Mouse (Mus musculus): Measurements from ENCODE around the gene Taar9.
"Not testable (repeated sequence)": the region's sequence is repeated elsewhere in the genome, so short reads cannot be mapped to it uniquely, and the experiment has no call there.

Taar9 gene

DNA sequence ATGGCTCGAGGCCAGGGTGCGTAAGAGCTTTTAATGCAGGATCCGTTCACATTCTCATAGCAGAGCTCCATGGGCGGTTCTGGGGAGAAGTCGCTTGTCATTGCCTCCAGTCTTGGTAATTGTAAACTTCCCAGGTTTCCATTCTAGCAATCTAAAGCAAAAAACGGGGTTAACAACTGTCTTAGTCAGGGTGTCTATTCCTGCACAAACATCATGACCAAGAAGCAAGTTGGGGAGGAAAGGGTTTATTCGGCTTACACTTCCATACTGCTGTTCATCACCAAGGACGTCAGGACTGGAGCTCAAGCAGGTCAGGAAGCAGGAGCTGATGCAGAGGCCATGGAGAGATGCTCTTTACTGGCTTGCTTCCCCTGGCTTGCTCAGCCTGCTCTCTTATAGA, at the start of gene Taar9:
Gene Taar9, minus strand, starts transcription at position 101 of the 400 bp plus-strand sequence.
- DNase-seq (ENCODE audit: low read depth, low spot score), result not testable (repeated sequence)

DNA sequence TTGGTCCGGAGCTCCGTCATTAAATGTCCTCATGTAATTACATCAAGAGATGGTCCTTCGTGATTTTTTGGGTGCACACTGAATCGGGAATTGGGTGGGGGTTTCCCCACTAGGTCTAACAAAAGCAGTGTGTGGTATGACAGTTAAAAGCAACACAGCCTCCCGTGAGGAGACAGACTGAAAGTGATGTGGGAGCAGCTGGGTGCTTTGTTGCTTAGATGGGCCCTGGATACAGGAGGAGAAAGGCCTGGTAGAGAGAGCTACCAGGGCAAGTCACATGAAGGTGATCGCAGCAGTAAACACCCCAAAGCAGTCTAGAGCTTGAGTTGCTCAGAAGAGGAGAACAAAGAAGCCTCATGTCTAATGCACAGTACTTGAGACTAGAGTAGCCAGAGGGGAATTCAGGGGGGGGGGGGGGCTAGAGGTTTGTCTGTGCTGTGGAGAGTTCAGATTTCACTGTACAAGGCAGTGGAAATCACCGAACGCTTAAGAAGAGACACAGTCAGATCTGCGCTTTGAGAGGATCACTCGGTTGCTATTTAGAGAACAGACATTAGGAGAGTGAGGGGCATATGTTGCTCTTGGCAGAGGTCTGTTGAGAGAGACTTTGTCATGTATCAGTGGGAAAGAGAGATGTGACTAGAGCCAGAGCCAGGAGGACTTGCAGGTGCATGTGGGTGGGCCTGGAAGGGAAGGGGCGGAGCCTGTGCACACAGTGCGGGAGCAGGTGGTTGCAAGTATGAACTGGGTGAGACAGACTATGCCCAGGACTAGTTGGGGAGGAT, 49.3 kb upstream of the Taar9 start:
- no peak for DNase-seq (ENCODE audit: low read depth, low spot score)

DNA sequence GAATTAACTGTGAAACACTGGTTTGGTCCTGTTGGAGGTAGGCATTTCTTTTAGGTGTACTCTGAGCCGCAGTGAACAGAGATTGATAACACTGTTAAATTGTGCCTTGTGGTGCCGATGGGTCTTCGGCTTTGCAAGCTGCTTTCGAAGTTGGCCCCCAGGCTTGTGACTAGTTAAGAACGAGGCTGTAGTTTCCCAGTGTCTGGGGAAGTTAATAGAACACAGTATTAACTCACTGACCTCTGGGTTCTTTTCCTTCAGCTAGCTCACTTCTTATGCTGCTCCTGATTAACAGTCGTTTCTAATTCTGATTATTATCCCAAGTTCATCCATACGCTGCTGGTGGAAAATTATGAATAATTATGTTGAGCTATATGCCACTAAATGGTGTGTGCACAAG, 40.8 kb upstream of the Taar9 start:
- no peak for DNase-seq (ENCODE audit: low read depth, low spot score)

DNA sequence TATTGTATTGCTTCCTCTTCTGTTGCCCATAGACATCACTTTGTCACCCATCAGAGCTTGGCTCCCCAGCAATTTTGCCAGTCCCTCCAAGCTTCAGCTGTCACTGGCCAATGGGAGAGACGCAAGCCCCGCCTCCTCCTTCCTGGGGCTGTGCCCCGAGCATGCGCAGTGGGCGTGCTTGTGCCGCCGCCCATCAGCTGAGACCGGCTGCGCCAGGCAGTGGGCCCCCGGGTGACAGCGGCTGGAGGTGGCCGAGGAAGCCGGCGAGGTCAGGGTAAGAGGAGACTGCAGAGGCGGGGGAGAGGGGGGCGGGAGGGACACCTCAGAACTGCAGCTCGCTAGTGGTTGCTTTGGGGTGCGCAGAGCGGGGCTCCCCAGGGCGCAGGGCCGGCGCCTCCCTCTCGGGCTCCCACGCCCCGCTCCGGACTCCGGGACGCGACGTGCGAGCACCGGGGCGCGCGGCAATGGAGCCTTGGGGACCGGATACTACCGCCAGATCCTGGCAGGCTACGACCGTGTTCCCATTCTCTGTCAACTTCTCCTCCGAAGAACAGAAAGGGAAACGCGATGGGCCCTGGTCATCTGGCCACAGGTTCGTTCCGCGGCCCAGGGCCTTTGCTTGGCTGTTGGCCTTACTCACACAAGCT, 39.9 kb upstream of the Taar9 start, which contains the start of gene Stx7:
Gene Stx7, plus strand, starts transcription at position 168 of the 647 bp plus-strand sequence.
- DNase-seq (ENCODE audit: low read depth, low spot score), result peak; percentile 83

DNA sequence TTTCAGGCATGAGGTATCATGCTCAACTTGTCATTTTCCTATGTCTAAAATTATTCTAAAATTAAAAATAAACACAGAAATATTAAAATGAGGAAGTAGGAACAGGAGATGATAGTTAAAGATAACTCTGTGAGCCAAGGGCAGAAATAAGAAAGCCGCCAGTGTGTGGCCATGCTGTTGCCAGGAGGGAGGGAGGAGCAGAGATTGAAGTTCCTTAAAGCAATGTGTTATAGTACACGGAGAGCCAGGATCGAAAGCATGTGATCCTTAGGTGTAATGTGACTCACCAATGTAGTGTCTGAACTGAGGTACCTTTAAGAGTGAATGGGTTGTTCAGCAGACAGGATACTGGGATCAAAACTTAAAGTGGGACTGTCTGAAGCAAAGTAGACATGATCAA, 33.4 kb upstream of the Taar9 start:
- no peak for DNase-seq (ENCODE audit: low read depth, low spot score)

DNA sequence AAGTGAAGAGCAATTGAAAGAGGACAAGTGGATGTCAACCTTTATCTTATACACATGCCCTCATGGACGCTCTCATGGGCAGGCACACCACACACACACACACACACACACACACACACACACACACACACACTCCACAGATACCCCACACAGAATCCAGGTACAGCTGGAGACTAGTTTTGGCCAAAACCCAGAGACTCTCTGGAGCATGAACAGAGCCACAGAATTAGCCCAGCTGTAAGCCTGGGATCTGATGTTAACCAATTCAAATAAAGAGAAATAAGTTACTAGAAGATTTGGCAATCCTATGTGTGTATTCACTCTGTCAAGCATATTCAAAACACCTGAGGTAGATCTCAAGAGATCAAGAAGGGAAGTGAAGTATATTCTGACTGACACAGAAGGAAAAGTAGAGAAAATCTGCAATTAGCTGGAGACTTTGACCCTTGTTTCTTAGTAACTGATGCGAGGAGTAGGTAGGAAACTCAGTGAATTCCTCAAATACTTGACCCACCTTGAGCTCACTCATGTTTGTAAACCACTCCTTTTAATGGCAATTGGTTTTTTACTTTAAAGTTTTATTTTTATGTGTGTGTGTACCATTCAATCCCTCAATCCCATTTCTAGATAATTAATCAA, 29.4 kb upstream of the Taar9 start:
- no peak for DNase-seq (ENCODE audit: low read depth, low spot score)

DNA sequence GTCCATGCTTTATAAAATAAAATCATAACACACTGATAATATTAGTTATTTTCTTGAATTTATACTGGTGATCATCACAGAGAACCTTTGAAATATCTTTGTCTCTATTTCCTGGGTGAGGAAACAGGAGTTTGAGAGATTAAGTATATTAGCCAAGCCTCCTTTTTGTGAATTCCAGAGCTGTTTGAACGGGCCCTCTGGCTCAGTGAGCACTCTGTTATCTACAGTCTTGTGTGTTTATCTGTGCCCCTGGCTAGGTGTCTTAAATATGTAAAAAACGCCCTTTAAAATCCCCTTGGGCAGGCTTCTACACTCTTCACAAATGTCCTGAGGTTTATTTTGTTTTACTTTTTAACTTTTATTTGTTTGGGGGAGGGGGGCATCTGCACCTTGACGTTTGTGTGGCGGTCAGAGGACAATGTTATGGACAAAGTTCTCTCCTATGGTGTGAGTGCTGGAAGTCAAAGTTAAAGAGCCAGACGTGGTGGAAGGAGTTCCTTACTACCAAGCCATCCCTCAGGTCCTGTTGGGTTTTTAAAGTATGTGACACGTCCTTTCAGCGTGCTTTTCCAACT, 24.8 kb upstream of the Taar9 start:
- no peak for DNase-seq (ENCODE audit: low read depth, low spot score)

DNA sequence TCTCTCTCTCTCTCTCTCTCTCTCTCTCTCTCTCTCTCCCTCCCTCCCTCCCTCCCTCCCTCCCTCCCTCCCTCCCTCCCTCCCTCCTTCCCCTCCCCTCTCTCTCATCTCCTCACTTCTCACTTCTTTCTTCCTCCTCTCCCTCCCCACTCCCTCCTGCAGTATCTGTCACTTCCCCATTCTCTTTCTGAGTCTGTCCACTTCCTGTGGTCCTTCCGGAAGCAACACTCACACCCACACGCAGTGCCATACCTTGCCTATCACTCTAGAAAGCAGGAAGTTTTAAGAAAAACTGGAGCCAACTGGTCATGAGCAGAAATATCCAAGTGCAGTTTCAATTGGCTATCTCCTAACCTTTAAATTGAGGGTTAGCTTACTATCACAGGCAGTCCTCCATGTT, 23.8 kb upstream of the Taar9 start:
- DNase-seq (ENCODE audit: low read depth, low spot score), result no peak

DNA sequence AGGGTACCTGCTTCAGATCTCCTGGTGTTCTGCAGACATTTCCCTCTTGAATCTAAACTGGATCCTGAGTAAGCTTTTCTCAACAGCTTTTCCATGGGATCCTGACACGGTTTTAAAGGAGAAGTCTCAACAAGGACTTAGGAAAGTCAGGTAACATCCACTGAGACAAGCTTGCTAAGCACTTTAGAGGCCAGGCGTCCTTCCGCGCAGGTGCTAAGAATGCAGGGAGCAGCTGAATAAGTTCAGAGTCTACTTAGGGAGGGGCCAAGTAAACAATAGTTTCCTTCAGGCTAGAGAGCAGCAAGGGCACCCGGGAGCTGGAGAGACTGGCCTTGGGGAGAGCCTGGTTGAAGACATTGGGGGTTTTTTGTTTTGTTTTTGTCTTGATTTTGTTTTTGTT, 22.9 kb upstream of the Taar9 start:
- no peak for DNase-seq (ENCODE audit: low read depth, low spot score)

DNA sequence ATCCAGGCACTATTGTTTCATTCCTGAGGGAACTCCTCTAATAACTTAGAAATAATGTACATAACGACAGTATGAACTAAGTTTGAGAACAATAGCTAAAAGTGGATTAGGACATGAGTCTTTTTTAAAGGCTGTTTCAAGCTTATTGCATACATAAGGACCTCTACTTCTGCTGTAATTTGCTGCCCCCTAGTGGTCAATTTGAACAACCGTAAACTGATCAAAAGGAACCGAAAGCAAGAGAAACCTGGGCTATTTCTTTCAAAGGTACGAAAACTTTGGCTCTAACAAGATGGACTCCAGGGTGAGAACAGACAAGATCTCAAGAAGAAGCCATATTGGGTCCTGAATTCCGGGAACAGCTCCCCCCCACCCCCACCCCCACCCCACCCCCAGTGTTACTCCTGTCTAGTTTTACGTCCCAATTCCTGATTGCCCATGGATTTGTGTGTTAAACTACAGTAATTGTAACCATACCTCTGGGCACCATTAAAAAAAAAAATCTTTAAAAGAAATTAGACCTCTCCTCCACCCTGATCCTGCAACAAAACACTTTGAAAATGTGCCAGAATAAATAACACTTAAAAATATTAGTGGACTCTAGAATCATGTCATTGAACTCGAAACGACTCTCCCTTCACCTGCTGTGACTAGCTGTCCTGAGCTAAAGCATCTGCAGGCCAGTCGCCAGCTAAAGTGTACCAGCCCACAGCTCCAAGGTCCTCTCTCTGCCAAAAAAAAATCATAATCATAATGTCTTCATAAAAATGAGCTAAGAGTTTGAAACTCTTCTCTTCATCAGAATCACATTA, 22.3 kb upstream of the Taar9 start:
- peak; percentile 52 for DNase-seq (ENCODE audit: low read depth, low spot score)

DNA sequence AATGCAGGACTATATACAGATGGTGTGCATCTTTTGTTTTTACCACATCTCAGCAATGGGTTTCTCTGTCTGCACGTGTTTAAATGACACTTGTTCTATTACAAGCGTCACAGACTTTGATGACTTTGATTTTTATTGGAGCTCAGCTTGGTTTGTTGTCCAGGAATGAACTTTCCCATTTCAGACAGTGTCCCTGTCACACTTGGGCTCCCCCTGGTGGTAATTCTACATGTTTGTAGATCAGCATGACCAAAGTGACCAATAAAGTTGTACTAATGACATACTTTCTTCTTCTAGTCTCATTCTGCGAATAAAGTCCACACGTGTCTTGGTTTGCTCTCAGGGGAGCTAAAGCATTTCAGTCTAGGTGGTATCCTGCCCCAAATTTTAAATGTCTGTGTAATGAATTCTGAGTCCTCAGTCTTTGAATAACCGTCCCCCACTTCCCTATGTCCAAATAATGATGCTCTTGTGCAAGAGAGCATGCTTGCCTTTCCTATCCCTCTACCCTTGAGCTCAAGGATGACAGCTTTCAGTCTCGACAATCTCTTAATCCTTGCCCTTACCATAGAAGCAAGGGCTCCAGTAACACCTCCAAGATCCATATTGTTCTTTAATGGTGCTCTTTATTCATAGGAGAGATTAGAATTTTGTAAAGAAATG, 1.9 kb upstream of the Taar9 start:
- DNase-seq (ENCODE audit: low read depth, low spot score), result peak; percentile 49

DNA sequence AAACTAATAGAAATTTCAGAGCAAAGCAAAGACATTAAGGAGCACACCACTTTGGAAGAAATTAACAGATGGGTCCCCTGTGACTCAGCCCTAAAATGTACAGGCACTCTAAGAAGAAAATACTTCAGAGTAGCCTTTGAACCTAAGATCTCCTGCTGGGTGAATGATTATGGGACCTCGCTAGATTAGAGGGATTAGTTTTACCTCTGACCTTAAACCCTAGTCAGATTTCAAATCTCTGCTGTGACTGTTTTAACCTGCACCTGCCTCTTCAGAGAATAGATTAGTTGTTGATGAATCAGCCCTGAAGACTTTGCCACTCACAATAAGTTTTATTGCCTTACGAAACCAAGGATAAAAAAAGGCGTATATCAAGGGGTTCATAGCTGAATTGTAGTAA, 1.1 kb downstream of the Taar9 start:
- DNase-seq (ENCODE audit: low read depth, low spot score), result no peak

DNA sequence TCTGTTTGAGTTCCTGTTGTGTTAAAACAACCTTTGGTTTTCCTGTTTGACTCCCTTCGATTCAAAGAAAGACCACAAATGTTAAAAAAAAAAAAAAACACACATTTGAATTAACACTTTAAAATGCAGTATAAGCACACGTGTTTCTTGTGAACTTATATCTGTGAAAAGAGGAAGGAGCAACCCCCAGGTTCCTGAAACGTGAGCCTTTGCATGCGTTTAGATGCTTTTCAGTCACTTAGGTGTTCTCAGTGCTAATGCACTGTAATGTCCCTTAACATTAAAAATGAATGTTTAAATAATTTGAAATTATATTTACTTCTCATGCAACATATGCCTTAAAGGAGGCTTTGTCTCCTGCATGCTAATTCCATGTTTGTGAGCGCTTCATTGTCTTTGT, 1.6 kb downstream of the Taar9 start:
- DNase-seq (ENCODE audit: low read depth, low spot score), result no peak

DNA sequence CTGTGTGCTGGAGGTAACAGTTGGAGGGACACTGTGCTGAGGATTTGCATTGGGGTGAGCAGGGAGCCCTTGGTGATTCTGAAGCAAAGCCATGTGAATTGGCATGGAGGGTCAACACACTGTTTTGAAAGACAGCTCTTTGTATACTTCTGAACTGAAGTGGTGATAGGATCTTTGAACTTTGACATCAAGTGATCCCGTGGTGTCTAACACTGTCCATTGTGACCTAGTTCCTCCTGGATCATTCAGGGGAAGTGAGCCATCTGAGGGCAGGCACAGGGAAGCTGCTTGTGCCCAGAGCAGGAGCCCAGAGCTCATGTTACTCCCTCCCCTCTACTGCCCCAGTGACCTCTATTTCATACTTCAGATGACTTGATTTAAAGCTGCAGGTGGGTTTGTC, 6.0 kb downstream of the Taar9 start:
- not testable (repeated sequence) for DNase-seq (ENCODE audit: low read depth, low spot score)

DNA sequence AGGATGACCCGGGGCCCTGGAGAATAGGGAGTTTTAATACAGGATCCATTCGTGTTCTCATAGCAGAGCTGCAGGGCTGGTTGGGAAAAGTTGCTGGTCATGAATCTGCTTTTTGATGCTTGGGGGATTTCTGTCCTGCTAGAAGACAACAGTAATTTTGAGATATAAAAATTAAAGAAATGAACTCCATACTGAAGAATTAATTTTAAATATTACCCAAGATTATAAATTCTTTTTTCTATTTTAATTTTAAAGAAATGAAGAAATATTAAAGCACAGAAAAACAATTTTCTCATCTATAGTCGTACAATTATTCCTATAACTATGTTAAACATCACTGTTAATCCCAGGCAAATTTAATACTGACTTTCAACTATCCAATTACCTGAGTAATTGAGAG, 7.5 kb downstream of the Taar9 start, which contains the start of gene Taar8c:
Gene Taar8c, minus strand, starts transcription at position 101 of the 400 bp plus-strand sequence.
- not testable (repeated sequence) for DNase-seq (ENCODE audit: low read depth, low spot score)

DNA sequence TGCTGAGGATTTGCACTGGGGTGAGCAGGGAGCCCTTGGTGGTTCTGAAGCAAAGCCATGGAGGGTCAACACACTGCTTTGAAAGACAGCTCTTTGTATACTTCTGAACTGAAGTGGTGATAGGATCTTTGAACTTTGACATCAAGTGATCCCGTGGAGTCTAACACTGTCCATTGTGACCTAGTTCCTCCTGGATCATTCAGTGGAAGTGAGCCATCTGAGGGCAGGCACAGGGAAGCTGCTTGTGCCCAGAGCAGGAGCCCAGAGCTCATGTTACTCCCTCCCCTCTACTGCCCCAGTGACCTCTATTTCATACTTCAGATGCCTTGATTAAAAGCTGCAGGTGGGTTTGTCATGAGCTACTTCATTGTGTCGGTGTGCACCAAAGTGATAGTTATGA, 12.3 kb downstream of the Taar9 start:
- not testable (repeated sequence) for DNase-seq (ENCODE audit: low read depth, low spot score)

DNA sequence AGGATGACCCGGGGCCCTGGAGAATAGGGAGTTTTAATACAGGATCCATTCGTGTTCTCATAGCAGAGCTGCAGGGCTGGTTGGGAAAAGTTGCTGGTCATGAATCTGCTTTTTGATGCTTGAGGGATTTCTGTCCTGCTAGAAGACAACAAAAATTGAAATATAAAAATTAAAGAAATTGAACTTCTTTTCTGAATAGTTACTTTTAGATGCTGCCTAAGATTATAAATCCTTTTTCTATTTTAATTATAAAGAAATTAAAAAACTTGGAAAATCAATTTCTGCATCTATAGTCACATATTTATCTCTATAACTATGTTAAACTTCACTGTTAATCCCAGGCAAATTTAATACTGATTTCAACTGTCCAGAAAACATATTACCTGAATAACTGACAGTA, 17.1 kb downstream of the Taar9 start, which contains the start of gene Taar8b:
Gene Taar8b, minus strand, starts transcription at position 101 of the 400 bp plus-strand sequence.
- DNase-seq (ENCODE audit: low read depth, low spot score), result no peak

DNA sequence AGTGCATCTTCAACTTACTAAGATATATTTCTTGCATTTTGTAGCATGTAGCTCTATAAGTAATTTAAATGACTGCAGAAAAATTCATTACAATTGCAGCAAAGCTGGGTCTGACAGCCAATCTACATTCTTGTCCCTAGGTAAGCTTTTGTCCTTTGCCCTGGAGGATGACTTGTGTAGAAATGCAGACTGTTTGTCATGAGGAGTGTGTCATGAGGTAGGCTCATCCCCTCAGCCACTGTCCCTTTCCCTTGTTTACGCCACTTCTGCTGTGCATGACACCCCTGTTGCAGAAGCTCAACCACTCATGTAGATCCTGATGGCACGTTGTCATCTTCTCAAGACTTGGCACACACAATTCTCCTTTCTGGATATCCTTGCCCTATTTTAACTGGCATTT, 22.2 kb downstream of the Taar9 start:
- no peak for DNase-seq (ENCODE audit: low read depth, low spot score)

DNA sequence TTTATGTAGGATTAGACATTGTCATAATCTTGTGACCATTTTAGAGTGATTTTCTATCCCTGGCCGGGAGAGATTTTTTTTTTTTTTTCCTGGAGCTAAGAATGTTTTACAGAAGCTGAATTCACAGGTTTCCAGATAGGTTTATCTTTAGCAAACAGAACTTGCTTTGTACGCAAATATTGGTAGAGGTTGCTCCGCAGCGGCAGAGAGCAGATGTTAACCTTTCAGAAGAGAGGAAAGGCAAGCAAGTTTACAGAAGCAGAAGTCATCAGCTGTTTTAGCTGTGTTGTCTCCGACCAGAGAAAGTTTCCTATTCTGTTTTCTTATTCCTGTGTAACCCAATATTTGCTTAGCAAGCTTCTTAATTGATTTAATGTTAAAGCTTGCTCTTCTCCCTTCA, 22.8 kb downstream of the Taar9 start:
- DNase-seq (ENCODE audit: low read depth, low spot score), result no peak

DNA sequence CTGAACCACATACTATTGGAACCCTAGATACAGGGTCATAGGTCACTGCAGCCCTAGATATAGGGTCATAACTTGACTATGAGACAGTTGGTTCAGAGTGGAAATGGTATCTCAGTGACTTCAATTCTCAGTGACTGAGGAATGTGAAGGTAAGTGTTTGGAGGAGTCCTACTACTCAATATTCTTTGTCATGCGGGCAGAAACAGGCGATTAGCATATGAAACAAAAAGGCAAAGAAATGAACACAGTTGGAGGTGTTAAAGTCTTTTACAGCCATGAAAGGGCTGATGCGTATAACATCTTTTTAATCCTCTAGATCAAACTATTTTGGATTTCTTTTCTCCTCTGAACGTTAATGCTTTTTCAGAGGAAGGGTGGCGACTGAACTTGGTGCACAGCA, 23.4 kb downstream of the Taar9 start:
- no peak for DNase-seq (ENCODE audit: low read depth, low spot score)

DNA sequence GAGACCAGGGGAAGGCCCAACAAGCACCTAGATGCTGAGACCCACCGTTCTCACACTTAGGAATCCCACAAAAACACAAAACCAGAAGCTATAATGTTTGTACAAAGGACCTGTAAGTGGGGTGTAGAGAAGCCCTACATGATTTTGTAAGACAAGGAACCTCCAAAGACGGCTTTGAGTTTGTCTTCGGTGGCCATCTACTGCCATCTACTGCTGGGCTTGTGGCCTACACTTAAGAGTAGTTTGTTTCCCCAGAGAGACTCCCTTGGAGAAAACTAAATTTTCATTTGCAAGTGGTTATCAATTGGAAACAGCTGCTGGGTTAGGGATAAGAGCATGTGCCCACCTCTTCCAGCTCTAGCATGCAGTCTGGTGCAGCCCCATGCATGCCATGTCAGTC, 29.2 kb downstream of the Taar9 start:
- peak; percentile 13 for DNase-seq (ENCODE audit: low read depth, low spot score)

Data from retina, postnatal 7 days (tissue).